Mouse (Mus musculus) WW6 (cell line): Measurements from ENCODE around the gene Ifit1bl1.

Source experiments
- DNase-seq: peaks from one replicate; pipeline ENCODE4 v3.0.0-alpha.2; 2013; ENCODE audit warnings: low read depth, low spot score

Ifit1bl1 gene

DNA sequence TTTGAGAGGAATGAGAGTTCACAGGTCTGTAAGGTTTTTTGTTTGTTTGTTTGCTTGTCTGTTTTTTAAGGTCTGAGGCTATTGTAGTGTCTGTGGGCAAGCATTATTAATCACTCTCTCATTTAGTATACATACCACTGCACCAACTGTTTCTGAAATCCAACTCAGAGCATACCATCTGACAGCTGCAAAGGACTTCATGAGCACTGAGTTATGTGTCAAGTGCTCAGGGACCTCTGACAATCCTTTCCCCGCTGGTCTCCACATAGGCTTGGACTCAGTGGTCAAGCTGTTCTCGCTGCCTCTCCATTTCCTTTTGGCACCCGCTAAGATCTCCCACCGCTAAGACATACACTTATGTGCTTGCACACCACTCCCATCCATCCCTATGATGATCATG, 55.5 kb downstream of the Ifit1bl1 start:
- DNase-seq: no peak
